Mouse (Mus musculus) retina, adult 2 months (tissue): ENCODE results near the gene 4933407L21Rik.

Experiments
- DNase-seq: peaks from one replicate; pipeline ENCODE4 v3.0.0-alpha.2; 2012; ENCODE audit warnings: low read depth, low spot score

Gene 4933407L21Rik

GRCm38 (mm10) chr1:85928057-85928687 is at the start of gene 4933407L21Rik:
Gene 4933407L21Rik, plus strand, starts transcription at chr1:85928483.
- no peak for DNase-seq

GRCm38 (mm10) chr1:85882003-85882402 is 46.3 kb upstream of the 4933407L21Rik start:
- DNase-seq, result no peak

GRCm38 (mm10) chr1:85887221-85887620 is 41.1 kb upstream of the 4933407L21Rik start:
- DNase-seq, result no peak

DNA sequence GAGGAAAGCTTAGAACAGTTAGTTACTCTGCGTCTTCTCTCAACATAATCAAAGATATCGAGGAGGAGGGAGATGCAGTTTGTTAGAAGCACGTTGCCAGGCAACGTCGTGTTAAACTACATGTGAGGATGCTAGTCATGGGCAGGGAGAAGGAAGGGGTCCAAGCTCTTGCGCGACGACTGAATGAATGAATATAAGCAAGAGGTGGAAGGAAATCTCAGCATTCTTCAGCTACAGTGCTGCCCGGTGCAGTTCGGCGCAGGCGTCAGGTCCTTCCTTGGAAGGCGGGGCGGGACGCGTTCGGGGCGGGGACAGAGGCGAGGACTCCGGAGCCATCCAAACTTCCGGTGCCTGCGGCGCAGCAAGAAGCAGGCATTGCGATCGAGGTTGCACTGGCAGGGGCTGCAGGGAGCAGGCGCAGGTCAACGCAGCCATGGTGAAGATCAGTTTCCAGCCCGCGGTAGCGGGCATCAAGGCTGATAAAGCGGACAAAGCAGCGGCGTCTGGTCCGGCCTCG is 34.0 kb upstream of the 4933407L21Rik start, which contains the start of gene Itm2c:
Gene Itm2c (plus strand): TSS at position 51 of the 517 bp plus-strand sequence.
- DNase-seq, result no peak

DNA sequence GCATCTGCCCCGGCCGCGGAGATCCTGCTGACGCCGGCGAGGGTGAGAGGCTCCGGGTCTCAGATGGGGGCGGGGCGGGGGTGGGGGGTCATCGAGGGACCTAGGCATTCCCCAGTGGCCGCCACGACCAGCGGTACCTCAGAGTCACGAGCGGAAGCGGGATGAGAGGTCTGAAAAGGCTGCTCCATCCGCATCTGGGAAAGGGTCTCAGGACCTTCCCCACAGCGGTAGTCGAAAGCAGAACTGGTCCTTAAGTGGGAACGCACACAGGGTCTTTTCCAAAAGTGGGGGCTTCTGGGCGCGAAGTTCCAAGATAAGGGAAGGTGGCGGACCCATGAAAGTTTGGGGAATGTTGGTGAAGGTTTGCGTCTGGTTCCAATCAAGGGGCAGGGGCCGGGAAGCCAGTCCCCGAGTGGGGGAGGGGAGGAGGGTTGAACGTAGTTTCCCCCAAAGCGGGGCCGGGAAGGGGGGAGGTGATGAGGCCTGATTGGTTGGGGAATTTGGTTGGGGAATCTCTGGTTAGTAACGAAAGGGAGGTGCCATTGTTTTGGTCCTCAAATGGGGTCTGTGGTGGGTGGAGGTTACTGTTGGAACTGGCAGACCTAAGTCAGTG is 33.4 kb upstream of the 4933407L21Rik start:
- DNase-seq, result no peak

DNA sequence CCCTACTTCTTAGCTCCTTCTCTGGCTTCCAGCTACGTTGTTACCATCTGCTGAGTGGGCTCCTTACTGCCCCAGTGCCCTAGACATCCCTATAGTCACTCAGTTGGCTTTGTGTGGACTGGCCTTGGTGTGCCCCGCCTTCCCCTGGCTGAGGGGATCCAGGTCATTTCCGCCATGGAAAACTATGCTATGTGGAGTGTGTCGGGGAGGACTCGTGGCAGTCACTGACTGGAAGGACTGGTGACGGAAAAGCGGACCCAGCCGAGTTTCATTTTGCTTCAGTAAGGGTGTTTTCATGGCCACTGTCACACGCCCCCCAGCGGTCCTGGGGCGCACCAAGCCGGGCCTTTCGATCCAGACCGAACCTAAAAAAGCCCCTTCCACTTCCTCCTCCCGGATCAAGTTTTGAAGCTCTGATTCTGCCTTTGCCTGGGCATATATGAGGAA is 32.9 kb upstream of the 4933407L21Rik start:
- DNase-seq, result no peak

DNA sequence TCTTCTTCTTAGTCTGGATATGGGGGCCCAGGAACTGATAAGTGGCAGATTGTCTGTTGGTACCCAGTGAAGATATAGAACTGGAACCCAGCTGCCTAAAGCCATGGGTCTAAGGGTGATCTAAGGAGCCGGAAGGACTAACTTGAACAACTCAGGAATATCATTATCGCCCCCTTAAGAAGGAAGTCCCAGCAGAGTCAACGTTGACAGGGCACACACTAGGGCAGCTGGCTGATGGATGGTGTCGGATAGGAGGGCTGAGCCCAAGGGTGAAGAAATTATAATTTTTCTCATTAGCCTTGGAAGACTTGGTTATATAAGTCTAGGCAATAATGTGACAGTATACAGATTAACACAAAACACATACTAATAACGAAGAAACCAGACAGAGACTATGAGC is 32.2 kb upstream of the 4933407L21Rik start:
- DNase-seq, result no peak

DNA sequence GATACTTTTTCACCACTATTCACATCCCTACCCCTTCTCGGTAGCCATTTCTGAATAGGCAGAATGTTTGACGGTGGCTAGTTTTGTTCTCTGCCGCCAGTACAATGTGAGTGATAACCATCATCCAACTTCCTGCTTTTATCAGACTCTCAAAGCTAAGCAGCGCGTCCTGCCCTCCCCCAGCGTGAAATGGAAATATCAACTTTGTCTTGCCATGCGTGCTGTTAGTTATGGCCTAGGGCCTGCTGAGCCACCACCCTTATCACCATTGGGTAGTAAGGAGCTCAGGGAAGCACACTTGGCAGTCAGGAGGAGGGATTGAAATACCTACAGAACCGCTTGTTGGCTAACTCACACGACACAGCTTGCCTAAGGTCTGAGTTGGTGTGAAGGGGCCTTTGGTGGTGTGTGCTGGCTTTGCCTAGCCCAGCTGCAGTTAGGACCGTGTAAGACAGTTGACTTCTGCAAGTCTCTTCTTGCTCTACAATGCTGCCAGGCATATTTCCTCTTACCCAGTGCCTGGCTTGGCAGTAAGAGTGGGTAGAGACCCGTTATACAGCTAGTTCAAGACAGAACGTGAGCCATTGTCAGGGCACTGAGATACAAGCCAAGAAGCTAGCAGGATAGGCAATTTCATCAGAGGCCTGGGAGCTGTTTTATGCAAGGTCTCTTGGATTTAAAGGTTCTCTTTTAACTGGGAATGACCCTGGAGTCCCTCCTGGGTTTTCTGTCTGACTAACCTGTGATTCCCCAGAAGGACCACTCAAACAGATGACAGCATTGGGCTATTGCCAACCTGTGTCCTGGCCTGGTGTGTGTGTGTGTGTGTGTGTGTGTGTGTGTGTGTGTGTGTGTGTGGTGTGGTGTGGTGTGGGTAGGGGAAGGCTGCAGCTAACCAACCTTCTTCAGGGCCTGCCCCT is 31.2 kb upstream of the 4933407L21Rik start:
- DNase-seq, result no peak

GRCm38 (mm10) chr1:85897901-85898760 is 30.2 kb upstream of the 4933407L21Rik start:
- DNase-seq, result no peak

- DNase-seq, result no peak
Observed at GRCm38 (mm10) chr1:85898761-85899387, 29.4 kb upstream of the 4933407L21Rik start.

- DNase-seq, result no peak
Observed at GRCm38 (mm10) chr1:85899388-85899761, 28.9 kb upstream of the 4933407L21Rik start.

DNA sequence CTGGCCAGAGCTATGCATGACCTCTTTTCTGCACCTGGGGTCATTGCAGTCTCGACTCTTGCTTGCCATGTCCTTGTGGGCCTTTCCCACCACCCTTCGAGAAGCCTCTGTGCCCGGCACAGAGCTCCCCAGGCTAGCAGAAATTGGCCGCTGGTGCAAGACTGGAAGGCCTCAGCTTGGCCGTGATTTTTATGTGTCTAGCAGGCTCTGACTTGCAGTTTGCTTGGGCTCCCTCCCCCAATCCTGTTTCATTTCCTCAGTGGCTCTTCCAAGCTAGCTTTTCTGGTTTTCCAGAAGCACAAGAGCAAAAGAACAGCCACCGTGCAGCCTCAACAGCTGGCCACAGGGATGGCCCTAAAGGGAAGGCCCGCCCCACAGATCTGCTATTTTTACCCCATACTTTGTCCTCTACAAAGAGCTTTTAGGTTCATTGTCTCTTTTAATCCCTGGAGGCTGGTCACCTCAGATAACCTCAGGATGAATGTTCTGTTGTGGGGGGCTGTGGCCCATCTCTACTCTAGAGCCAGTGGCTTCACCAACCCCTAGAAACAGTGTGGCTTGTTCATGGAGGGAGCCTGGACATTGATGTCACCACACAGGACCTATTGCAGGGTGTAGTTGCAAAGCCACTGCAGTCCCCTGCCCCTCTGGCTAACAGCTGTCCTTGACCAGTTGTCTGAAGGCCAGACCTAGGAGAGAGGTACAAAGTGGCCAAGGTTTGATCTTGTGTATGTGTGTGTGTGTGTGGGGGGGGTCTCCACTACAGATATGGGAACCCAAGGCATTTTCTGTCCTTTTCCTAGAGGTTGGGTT is 27.6 kb upstream of the 4933407L21Rik start:
- DNase-seq, result no peak

GRCm38 (mm10) chr1:85901516-85902107 is 26.7 kb upstream of the 4933407L21Rik start:
- no peak for DNase-seq

- DNase-seq, result no peak
Observed at GRCm38 (mm10) chr1:85902108-85902561, 26.1 kb upstream of the 4933407L21Rik start.

- no peak for DNase-seq
Observed at GRCm38 (mm10) chr1:85906892-85907291, 21.4 kb upstream of the 4933407L21Rik start.

DNA sequence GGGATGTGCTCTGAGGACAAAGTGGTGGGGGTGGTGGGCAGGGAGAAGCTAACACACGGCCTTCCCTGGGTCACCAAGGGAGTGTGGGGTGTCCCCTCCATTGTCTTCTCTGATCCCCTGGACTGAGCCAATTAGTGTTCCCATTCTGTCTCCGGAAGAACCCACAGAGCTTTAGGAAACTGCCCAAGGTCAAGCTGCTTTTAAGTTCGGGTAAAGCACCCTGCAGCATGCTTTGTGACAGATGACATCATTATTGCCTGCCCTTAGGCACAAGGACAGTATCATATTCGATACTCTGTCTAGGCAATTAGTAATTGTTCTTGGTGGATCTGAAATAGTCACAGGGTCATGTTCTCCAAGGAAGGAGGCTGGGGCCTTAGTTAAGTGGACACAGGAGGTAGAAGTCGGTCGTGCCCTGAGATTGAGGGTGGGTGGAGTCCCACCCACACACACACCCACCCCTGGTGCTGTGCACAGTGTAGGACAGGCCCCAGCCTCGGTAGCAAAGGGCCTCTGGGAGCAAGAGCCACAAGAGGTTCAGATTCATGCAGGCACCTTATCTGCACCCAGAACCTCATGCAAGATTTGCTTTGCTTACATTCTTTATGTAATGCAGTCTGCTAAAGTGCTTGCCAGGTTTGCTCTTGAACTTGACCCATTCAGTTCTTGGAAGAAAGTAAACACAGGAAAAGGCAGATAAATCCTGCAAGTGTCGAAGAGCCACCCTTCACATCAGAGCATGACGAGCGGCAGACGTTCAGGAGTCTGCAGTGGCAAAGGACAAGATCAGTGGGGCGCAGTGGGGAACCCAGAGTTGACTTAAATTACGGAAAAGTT is 19.3 kb upstream of the 4933407L21Rik start:
- no peak for DNase-seq

DNA sequence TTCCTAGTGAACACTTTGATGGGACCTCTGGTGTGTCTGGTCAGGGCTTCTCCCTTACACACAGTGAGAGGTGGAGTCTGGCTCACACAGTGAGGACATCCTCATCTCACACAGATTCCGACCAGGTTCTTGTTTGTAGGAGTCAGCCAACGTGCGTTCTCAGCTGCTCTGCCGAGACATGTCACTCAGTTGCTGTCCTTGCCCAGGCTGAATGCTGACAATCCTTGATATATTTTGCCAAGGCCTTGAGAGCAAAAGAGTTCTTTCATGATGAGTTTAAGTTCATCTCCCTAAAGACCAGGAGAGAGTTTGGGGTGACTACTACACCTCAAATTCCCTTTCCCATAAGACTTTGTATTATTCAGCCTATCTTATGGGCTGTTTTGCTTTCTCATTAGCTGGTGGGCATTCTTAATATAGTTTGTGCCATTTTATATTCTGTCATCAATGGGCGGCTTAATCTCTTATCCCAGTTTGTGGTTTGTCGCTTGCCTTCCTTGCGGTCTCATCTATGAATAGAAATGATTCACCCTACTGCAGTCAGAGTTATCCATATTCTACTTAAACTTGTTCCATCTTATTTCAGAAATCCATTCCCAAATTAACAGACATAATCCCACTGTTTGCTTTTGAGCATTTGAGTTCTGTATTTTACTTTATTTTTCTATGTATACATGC is 15.1 kb upstream of the 4933407L21Rik start:
- no peak for DNase-seq

DNA sequence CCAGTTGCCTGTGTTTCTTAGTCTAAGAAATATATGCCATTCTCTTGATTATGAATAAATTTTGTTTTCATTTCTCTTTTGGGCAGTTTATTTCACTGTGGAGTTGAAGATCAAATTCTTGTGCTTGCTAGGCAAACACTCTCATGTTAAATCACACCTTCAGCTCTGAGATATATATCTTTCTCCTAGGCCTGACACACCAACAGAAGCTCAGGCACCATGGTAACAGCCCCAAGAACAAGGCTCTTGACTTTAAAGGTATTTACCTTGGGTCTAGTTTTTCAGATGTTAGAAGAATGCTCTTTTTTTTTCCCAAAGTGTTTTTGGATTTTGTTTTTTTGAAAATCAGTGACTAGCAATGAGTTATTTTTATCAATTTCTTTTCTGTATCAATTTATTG is 12.4 kb upstream of the 4933407L21Rik start:
- no peak for DNase-seq
